Mouse (Mus musculus): ENCODE results near the gene Grem2. TPM values are rescaled to one million over a fixed set of nuclear protein-coding genes. Genes with fewer than 3 reads are reported as not detected.
A peak's percentile ranks its signal among the peaks of the same experiment; 100 is the strongest.

Grem2 gene
- total RNA-seq (2021) = 10 to 100 TPM; 33.6 to 46.4 TPM
- long read RNA-seq, experiment 1, transcript Grem2-201 (2 exons, 3,745 nt) = major isoform, 6 of 13 reads
- long read RNA-seq, experiment 1, partial matches to known transcripts = 0 of 13 reads
- long read RNA-seq, experiment 1, other reads (novel, unspliced or antisense) = 7 of 13 reads
- long read RNA-seq, experiment 2, transcript Grem2-201 (2 exons, 3,745 nt) = major isoform, 9 of 18 reads
- long read RNA-seq, experiment 2, partial matches to known transcripts = 0 of 18 reads
- long read RNA-seq, experiment 2, other reads (novel, unspliced or antisense) = 9 of 18 reads

DNA sequence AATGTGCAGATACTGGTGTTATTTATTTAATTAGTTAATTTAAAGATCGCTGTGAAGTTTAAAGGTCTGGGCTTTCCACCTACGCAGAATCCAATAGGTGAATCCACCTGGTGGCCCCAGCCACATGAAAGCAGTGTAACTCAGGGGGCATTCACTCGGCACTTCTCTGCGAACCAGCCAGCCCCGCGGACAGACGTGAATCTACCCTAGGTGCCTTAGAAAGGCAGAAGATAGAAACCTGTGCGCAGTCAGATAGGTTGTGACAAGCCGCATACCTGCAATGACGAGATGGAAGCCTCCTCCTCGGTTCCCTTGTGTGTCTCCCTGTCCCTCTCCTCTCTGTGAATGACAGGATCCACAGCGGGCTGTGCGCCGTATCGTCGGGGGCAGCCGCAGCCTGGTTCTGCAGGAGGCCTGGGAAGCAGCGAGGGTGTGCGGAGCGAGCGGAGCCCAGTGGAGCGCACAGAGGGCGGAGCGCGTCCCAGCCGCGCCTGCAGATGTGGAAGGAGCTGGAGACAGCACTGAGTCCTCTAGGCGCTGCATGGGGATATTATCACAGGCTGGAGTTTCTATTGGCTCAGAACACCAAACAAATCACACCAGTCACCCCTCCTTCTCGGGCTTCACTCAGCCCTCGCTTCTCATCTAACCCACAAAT is at the start of gene Grem2:
Gene Grem2, minus strand, starts transcription at position 522 of the 658 bp plus-strand sequence.
- DNase-seq = peak; percentile 32

DNA sequence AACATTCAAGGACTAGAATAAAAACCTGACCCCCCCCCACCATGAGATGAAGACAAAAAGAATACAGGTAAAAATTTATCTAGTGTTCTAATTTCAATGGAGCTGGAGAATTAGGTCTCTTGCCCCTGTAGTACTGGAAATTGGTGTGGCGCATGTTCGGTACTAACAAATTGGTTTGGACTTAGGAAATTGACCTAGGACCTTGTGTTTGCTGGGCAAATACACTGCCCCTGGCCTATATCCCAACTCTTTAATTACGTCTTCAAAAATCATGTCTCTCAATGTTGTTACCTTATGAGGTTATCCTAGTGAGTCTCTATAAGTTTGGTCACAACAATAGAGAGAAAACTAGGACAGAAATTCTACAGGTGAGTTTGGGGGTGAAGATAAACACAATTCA is 38.2 kb upstream of the Grem2 start:
- DNase-seq = no peak

DNA sequence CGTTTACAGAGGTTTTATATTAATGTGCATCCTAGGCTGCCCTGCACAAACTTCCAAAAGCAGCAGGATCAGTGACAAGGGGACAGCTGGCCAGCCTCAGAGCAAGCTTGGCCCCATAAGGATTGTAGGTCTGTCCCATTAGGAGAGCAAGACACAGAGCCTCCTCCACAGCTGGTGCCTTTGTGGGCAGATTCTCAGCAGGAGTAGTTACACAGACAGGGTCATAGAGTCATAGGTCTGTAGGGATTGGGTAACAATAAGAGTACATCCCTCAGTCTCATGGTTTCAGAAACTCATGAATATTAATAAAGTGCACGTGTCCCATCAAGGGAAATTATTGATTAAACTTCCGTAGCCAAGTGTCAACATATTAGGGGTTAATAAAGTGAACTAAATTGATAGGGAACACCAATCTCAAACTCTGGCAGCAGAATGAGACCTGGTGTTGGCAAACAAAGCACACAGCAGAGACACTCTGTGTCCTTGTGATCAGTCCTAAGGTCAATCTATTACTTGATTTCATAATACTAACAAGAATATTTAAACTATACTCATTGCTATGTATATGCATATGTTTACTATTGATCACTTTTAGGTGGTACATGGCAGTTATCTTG is 9.5 kb upstream of the Grem2 start:
- DNase-seq = no peak

DNA sequence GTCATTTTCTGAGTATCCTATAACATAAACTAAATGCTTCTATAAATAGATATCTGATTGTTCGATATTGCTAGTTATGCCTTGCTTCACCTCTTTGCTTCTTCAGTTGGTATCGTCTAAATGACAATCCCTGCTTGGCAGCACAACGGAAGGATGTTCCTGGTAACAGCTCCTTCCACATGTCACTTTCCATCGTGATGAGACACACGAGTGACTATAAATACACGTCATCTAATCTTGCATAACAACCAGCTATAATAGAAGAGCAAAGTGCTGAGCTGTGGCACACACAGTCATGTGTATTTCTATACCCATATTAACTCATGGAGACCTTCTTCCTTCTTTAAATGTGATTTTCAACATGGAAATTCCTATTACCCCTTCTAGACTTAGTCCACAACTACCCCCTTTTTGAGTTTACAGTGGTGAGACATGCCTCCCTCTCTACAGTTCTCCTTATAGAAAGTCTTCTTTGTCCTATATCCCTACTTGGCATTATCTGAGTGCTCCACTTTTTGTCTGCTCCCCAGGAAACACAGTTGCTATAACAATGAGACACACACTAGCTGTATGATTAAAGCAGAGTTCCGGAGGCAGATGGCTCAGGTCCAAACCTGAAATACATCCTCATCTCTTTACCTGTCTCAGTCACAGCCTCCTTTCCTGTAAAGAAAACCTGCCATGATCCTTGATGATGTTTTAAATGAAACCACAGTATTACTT is 8.0 kb upstream of the Grem2 start:
- DNase-seq = no peak

DNA sequence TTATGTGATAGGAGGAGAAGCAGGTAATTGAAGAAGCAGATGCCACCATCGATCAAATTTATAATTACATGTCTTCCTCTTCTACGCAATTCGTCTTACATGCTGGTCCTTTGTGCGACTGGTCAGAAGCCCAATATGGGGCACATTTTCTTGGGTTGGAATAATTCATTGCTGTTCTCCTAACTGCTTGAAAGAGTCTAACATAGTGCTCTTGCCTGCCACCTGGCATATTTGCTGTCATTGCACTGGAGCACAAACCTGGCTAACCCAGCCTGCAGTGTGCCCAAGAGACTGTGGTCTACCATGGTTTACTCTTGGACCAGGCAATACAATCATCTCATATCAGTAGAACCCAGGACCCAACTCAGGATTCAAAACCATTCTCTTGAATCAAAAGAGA is 2.7 kb downstream of the Grem2 start:
- no peak for DNase-seq

DNA sequence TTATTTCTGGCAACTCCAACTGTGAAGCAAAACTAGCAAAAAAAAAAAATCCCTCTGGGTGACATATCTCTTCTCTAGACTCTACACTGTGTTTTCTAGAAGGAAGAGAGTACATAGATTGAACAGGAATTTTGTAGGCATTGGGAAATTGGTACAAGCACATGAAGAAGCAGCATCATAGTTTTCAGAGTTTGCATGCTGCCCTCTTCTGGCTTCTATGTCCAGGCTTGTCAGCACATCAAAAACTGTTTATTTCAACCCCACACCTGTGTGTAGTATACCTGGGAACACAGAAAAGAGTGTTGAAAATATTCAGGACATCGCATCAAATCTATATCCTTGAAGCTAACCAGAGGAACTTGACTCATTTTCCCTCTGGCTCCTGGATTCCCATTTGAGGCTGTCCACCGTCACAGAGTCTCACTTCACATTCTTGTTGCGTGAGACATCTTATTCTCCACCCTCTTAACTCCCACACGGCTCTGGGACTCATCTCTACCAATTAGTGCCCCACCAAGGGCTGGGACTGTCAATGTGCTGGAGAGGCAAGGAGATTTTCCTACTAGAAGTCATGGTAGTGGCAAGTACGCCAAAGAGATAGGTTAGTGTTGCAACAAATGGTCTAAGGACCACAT is 3.3 kb downstream of the Grem2 start:
- no peak for DNase-seq

DNA sequence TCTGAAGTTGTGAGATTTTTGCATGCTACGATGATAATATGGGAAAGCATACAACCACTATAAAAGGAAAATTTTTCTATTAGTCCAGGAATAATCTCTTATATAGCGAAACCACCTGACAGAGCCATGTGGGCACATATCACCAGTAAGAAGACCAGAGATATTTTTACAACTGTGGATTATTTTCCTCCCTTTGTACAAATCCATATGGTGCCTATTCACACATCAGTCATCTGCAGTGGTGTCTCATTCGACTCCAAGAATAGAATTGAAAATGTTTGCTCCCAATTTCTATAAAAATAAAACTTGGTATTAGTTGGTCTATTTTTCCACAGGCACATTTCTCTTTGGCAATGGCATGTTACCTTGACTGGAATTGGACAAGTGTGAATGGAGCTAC is 11.8 kb downstream of the Grem2 start:
- no peak for DNase-seq

DNA sequence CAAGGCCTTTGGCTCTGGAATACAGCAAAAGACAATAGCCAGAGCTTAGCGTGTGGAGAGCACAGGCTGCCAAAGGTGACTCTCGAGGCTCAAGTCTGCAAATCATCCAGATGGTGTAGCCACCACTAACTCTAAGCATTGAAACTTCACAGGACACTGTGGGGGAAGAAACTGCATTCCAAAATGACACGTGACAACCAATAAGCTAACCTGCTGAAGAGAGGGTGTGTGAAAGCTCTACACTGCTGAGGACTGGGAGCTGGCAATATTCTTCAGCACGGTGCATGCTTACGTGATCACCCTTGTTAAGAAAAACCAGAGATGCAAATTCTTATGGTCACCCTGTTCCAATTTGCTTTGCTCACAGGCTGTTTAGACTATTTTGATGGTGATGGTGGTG is 13.4 kb downstream of the Grem2 start:
- no peak for DNase-seq

DNA sequence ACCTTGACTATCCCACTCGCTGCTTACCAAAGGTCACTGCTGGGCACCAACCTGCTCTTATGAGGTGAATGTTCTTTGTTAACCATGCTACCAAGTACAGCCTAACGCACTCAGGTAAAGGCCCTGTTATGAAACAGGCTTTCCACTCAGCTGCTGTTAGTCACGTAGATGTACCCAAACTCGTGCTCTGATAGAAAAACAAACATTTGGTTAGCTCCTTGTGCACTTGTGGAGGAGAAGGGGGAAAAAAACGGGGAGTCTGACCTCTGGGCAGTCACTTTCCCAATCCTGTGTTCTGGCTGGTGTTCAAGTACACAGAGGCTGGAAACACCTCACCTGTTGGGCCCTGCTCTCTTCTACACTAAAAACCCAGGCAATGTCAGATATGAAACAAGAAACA is 14.0 kb downstream of the Grem2 start:
- DNase-seq = no peak

DNA sequence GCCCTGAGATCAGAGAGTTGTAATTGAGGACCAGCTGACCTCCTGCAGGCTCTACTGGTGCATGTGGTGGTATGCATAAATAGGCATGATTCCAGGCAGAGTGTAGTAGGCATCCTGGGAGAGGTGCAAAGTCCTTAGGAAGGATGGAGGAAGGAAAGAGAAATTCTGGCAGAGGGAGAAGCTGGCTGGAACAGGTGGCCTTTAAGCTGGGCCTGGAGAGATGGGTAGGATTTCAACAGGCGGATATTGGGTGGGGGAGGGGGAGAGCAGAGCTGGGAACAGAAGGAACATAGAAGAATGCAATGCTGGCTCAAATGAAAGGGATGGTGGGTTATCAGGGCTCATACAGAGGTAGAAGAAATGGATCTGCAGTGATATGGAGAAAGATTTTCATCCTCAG is 18.9 kb downstream of the Grem2 start:
- DNase-seq = no peak

DNA sequence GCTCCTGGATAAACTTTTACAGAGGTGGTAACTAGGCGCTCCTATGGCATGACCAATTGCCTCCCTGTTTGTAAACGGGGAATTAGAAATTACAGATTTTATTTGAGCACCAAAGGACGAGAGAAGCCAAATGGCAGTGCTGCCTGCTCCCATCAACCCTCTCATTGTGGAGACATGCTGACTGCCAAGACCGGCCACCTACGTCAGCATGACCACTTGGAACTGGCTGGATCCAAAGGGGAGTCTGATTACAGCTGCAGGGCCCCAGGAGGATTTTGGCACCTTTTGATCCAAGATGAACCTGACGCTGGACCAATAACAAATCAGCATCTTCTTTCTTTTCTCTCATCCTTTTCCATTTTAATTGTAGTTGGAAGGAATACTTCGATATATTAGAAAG is 29.1 kb downstream of the Grem2 start:
- DNase-seq = peak; percentile 18

DNA sequence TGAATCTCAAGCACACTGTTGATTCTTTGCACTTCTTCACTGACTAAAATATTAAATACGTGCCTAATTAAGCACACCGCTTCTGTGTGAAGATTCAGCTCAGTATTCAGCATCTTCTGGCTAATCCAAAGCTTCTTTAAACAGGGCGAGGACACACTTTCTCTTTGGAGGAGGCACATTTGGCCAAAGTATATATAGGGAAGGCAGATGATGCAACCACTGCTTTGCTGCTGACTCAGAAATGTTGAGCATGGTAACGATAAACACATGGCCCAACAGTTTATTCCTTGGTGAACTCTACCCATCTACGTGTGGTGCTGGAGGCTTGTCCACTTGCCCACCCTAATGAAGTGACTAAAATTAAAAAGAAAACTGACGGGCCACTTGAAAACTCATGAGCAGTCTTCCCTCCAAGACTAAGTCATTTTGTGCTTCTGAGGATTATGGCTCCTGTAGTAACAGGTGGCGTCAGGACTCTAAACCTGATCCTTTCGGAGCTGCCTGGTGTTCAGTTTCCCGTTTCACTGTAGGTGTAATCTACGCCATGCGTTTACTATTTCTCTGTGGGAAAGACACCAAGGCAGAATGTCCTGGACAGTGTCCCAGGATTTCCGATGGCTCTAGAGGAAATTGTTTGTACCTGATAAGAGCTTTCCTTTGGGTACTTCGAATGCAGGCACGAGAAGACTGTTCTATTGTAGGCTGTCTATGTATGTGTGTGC is 32.8 kb downstream of the Grem2 start:
- DNase-seq = no peak

DNA sequence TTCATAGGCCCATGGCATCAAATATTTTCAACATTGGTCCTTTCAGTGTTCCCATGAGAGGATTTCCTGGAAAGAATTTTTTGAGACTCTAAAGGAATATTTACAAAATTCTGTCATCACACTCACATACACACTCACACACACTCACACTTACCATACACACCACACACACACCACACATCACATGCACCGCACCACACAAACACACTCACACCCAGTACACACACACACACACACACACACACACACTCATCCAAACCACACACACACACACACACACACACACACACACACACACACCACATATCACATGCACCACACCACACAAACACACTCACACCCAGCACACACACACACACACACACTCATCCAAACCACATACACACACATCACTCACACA is 33.5 kb downstream of the Grem2 start:
- no peak for DNase-seq

DNA sequence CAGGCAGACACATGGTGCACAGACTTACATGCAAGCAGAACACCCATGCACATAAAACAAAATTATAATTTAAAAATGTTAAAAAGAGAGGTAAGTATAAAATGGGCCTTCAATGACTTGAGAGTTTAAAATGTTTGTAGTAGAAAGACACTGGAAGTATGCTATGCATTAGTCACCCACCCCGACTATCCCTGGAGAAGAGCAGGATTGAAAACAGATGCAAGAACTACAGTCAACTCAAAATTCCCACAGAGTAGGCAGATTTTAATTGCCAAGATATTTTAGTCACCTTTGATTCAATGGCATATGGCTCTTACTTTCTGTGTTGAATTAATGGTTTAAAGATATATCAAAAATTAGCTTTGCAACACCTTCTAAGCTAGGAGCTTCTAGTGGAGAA is 39.1 kb downstream of the Grem2 start:
- no peak for DNase-seq

DNA sequence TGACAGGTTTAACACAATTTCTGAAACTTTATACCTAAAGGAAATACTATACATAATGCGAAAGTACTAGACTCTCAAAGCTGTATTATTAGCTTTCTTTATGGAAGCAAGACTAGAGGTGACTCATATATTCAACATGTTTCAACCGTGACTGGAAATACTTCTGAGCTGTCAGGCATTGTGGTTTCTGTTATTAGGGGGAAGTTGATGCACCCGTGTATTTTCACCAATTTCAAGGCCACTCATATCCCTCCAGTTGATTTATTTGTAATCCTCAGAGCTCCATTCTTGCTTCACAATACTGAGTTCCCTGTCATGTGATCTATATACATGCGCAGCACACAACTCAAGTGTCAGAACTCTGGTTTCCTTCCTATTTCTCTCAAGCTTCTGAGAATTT is 46.4 kb downstream of the Grem2 start:
- no peak for DNase-seq

DNA sequence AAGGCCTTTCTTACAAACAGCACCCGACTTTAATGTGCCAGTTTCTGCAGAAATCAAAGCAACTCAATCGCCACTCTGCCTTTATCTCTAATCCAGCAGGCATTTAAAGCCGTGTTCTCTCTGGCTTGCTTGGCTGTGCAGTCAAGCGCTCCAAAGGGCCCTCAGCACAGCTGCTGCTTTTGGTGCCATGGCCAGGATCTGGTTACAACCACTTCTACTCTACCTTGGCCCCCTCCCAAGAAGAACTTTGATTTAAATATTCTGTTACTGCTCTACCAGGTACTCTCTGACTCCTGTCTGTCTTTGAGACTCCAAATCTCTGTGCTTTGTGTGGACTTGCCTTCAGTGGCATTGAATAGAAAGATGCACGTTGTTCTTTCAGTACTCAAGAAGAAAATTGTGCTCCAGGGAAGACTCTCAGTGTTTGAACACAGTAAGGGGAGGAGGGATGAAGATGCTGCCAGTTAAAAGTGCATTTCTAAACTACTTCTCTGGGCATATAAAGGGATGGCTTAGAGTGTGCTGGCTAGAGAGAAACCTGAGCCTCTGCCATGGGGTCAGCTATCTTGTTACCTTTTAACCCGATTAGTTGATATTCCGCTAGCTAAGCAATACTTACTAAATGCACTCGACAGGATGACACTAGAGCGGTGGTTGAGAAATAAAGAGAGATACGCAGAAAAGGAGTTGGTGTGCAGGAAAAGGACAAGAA is 61.1 kb downstream of the Grem2 start:
- peak; percentile 27 for DNase-seq

DNA sequence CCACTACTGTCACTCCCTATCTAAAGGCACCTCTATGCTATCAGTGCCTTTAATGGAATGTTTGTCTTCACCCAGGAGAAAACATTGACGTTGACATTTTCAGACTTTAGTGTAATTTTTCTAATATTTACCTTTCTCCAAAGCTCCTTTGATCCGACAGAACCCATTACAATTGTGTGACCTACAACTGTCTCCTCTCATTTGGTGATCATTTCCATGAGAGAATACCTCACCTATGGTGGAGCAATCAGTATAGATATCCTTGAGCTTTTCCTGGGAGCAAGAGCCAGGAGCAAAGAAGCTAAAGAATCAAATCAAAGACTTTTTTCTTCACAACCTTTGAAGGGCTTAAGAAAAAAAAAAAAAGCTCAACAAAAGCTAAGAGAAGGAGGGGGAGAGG is 65.4 kb downstream of the Grem2 start:
- DNase-seq = no peak

DNA sequence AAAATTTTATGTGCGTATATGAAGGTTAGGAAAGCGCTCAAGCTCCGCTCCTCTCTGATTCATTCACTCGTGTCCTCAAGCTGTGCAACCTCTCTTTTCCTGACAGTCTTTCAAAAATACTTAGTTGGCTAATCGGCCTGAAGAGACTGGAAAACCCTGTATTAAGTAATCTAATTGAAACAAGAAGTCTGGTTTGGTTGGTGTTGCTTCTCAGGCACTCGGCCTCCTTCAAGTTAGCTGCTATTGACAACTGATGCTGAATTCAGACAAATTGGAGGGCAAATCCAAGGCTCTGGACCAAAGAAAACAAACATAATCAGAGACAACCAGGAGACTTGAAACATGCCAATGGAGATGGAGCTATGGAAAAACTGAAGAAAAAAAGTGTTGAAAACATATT is 76.8 kb downstream of the Grem2 start:
- no peak for DNase-seq

DNA sequence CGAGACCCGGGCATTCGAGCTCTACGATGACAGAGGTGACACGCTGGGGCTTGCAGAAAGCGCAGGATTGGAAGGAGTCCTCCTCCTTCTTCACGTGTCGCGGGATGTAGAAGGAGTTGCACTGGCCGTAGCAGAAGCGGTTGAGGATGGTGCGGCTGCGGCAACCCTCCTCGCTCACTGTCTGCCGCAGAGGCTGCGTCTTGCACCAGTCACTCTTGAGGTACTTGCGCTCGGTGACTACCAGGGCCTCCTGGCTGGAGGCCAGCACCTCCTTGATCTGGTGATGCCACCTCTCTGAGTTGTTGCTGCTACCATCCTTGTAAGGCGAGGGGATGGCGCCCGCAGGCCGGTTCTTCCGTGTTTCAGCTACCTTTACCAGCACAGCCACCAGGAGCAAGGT is 84.8 kb downstream of the Grem2 start:
- DNase-seq = no peak

DNA sequence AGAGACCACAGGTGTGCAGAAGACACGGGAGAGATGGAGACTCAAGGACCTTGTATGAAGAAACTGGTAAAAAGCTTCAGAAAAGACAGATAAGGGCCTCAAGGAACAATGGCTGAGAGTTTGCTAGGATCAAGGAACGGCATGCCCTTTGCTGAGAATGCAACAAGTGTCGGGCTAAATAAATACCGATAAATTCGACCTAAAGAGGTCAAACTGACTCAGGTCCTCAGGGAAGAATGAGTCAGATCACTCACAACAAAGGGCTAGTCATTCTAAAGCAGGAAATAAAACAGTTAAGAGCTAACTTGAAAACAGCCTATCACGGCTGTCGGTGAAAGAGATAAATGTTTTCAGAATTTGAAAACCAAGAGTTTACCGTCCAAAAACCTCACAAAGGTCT is 95.1 kb downstream of the Grem2 start:
- no peak for DNase-seq

DNA sequence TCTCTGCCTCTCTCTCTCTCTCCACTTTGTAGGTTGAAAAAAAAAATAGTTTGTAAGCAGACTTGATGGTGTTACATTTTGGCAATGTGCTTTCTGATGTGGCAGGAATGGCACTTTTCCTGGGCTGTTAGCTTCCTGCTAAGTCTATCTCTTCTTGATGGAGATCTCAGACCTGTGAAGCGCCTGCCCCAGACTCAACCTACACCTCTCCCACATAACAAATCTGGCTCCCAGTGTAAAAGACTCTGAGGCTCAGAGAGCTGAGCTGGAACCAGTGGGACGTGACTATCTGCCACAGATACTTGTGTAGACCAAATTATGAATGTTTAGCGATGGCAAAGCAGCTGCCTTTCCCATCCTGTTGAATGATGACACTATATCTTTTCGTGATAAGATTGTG is 109.8 kb downstream of the Grem2 start:
- DNase-seq = no peak
